Mouse (Mus musculus): ENCODE measurements at regions not wholly inside any gene's neighbourhood (a gene's known extent, or its start where the extent isn't known, plus 50 kb on each side); places are given as distances from the start of the nearest gene placed in this dataset.
A peak's percentile ranks its signal among the peaks of the same experiment; 100 is the strongest.

- no peak overlapping the region for H3K4me3 ChIP-seq (replicated peaks in 1 of 3; ENCODE audit: low read depth in 2 of 3, low read length in 2 of 3, poor library complexity in 1 of 3)
- dilution Hi-C loops (cut with MboI; ENCODE audit: extremely low pct_ligation_motif_present, extremely low pct_unique_long_range_greater_than_20kb, low sequenced_read_pairs): no loop called here
These were observed 83.8 kb upstream of the Mark1 start for GRCm38 (mm10) chr1:185083191-185083590.

GRCm38 (mm10) chr1:185080118-185080517 is 80.7 kb upstream of the Mark1 start:
- in situ Hi-C loops (cut with MboI; ENCODE audit: low pct_ligation_motif_present, low pct_unique_long_range_greater_than_20kb, low sequenced_read_pairs) (no loop called here), dilution Hi-C loops (cut with MboI; ENCODE audit: extremely low pct_ligation_motif_present, extremely low pct_unique_long_range_greater_than_20kb, low sequenced_read_pairs) (no loop called here)
- Histone ChIP-seq H3K9me3 (replicated peaks; ENCODE audit: low read length) (no peaks in the 10 kb centered on the region), H3K27me3 (replicated peaks) (no peaks in the 10 kb centered on the region), H3K4me3 (replicated peaks in 1 of 3; ENCODE audit: low read depth in 2 of 3, low read length in 2 of 3, poor library complexity in 1 of 3) (no peak overlapping the region), H3K9ac (ENCODE audit: insufficient read depth, low read depth) (no peak overlapping the region), H3K27ac (ENCODE audit: insufficient read depth, low read depth) (no peak overlapping the region), H3K4me2 (ENCODE audit: insufficient read depth, low read depth, poor library complexity, severe bottlenecking) (no peak overlapping the region), H3K79me2 (replicated peaks; ENCODE audit: control insufficient read depth, extremely low read depth, insufficient read depth, poor library complexity, severe bottlenecking) (no peaks in the 10 kb centered on the region), H3K4me1 (ENCODE audit: control insufficient read depth in 1 of 2, insufficient read depth in 2 of 2) (peaks cover 0 to 6% of the 10 kb centered on the region in 2 experiments; a peak in 1 of 4 replicates), H3K36me3 (replicated peaks in 1 of 2; ENCODE audit: control insufficient read depth in 1 of 2, insufficient read depth in 1 of 2, low read length in 1 of 2) (no peaks in the 10 kb centered on the region)
- DNase-seq (ENCODE audit: extremely low read depth): no peak
- no peak for TF ChIP-seq MAZ (IDR thresholded peaks at IDR 0.05; ENCODE audit: low read depth, low read length)
- no peak for TF ChIP-seq CTCF (conservative IDR thresholded peaks at IDR 0.05 in 1 of 2, IDR thresholded peaks at IDR 0.05 in 1 of 2; ENCODE audit: low read depth in 2 of 2, low read length in 2 of 2)
- TF ChIP-seq JUND (conservative IDR thresholded peaks at IDR 0.05; ENCODE audit: low read depth, low read length): no peak
- TF ChIP-seq MAFK (IDR thresholded peaks at IDR 0.05; ENCODE audit: insufficient replicate concordance, low read length): 0 out of 2 replicates have a peak, but pooled peaks have one; percentile 37
- no peak for TF ChIP-seq IRF4 (IDR thresholded peaks at IDR 0.05; ENCODE audit: low read depth, low read length)
- TF ChIP-seq MAX (IDR thresholded peaks at IDR 0.05; ENCODE audit: low read length): no peak

More at GRCm38 (mm10) chr1:185083191-185083590, 83.8 kb upstream of the Mark1 start:
- in situ Hi-C loops (cut with MboI; ENCODE audit: low pct_ligation_motif_present, low pct_unique_long_range_greater_than_20kb, low sequenced_read_pairs): no loop called here
- no peak for DNase-seq (ENCODE audit: extremely low read depth)
- Histone ChIP-seq H3K9ac (ENCODE audit: insufficient read depth, low read depth) (no peak overlapping the region), H3K36me3 (replicated peaks in 1 of 2; ENCODE audit: control insufficient read depth in 1 of 2, insufficient read depth in 1 of 2, low read length in 1 of 2) (no peaks in the 10 kb centered on the region), H3K27me3 (replicated peaks) (no peaks in the 10 kb centered on the region), H3K4me2 (ENCODE audit: insufficient read depth, low read depth, poor library complexity, severe bottlenecking) (no peak overlapping the region), H3K4me1 (ENCODE audit: control insufficient read depth in 1 of 2, insufficient read depth in 2 of 2) (peaks cover 0 to under 1% of the 10 kb centered on the region in 2 experiments; a peak in 1 of 4 replicates), H3K9me3 (replicated peaks; ENCODE audit: low read length) (no peaks in the 10 kb centered on the region), H3K27ac (ENCODE audit: insufficient read depth, low read depth) (no peak overlapping the region), H3K79me2 (replicated peaks; ENCODE audit: control insufficient read depth, extremely low read depth, insufficient read depth, poor library complexity, severe bottlenecking) (no peaks in the 10 kb centered on the region)
- no peak for TF ChIP-seq MEF2A (IDR thresholded peaks at IDR 0.05; ENCODE audit: borderline replicate concordance, low read depth, low read length)
- TF ChIP-seq UBTF (IDR thresholded peaks at IDR 0.05; ENCODE audit: low read depth, low read length): no peak
- TF ChIP-seq MYC (IDR thresholded peaks at IDR 0.05; ENCODE audit: low read depth, low read length): no peak
- TF ChIP-seq TBP (conservative IDR thresholded peaks at IDR 0.05; ENCODE audit: low read depth, low read length): no peak
- TF ChIP-seq TCF12 (IDR thresholded peaks at IDR 0.05; ENCODE audit: low read depth, low read length): no peak
- TF ChIP-seq E2F4 (IDR thresholded peaks at IDR 0.05; ENCODE audit: insufficient replicate concordance, low read depth, low read length): no peak

- no peaks in the 10 kb centered on the region for H3K9me3 ChIP-seq (replicated peaks; ENCODE audit: low read length)
- in situ Hi-C loops (cut with MboI; ENCODE audit: low pct_ligation_motif_present, low pct_unique_long_range_greater_than_20kb, low sequenced_read_pairs) (no loop called here), dilution Hi-C loops (cut with MboI; ENCODE audit: extremely low pct_ligation_motif_present, extremely low pct_unique_long_range_greater_than_20kb, low sequenced_read_pairs) (no loop called here)
- no peaks in the 10 kb centered on the region for H3K36me3 ChIP-seq (replicated peaks in 1 of 2; ENCODE audit: control insufficient read depth in 1 of 2, insufficient read depth in 1 of 2, low read length in 1 of 2)
- TF ChIP-seq ELF1 (IDR thresholded peaks at IDR 0.05; ENCODE audit: low read depth, low read length): no peak
- TF ChIP-seq CHD2 (IDR thresholded peaks at IDR 0.05; ENCODE audit: low read length): no peak
- TF ChIP-seq KAT2A (IDR thresholded peaks at IDR 0.05; ENCODE audit: insufficient replicate concordance, low read length): no peak
- TF ChIP-seq CTCF (conservative IDR thresholded peaks at IDR 0.05 in 1 of 2, IDR thresholded peaks at IDR 0.05 in 1 of 2; ENCODE audit: low read depth in 2 of 2, low read length in 2 of 2): no peak
- TF ChIP-seq MAZ (IDR thresholded peaks at IDR 0.05; ENCODE audit: low read depth, low read length): no peak
- no peak for TF ChIP-seq HCFC1 (IDR thresholded peaks at IDR 0.05; ENCODE audit: low read depth, low read length)
- no peak for TF ChIP-seq EP300 (IDR thresholded peaks at IDR 0.05; ENCODE audit: low read length)
- TF ChIP-seq ZKSCAN1 (IDR thresholded peaks at IDR 0.05; ENCODE audit: borderline replicate concordance, low read depth, low read length): no peak
- TF ChIP-seq MYC (IDR thresholded peaks at IDR 0.05; ENCODE audit: low read depth, low read length): no peak
- TF ChIP-seq ZMIZ1 (IDR thresholded peaks at IDR 0.05; ENCODE audit: low read depth, low read length): no peak
- no peak for TF ChIP-seq TBP (conservative IDR thresholded peaks at IDR 0.05; ENCODE audit: low read depth, low read length)
- no peak overlapping the region for H3K4me2 ChIP-seq (ENCODE audit: insufficient read depth, low read depth, poor library complexity, severe bottlenecking)
- no peak overlapping the region for H3K27ac ChIP-seq (ENCODE audit: insufficient read depth, low read depth)
- no peak overlapping the region for H3K4me3 ChIP-seq (replicated peaks in 1 of 3; ENCODE audit: low read depth in 2 of 3, low read length in 2 of 3, poor library complexity in 1 of 3)
- no peak for DNase-seq (ENCODE audit: extremely low read depth)
- H3K27me3 ChIP-seq (replicated peaks): no peaks in the 10 kb centered on the region
- H3K79me2 ChIP-seq (replicated peaks; ENCODE audit: control insufficient read depth, extremely low read depth, insufficient read depth, poor library complexity, severe bottlenecking): no peaks in the 10 kb centered on the region
- no peak overlapping the region for H3K9ac ChIP-seq (ENCODE audit: insufficient read depth, low read depth)
- peaks cover 0 to 6% of the 10 kb centered on the region in 2 experiments; a peak in 1 of 4 replicates for H3K4me1 ChIP-seq (ENCODE audit: control insufficient read depth in 1 of 2, insufficient read depth in 2 of 2)
These were observed 80.0 kb upstream of the Mark1 start for GRCm38 (mm10) chr1:185079331-185079880.
